Mouse (Mus musculus) heart, adult 2 months (tissue): ENCODE measurements around the gene Gm5127. TPM values are rescaled to one million over a fixed set of nuclear protein-coding genes. Genes with fewer than 3 reads are reported as not detected.

Experiments used
- DNase-seq, 2 experiments: peaks; one replicate each; pipeline ENCODE4 v3.0.0; 2021
- H3K27ac ChIP-seq: fragments of 200-600 bp; 2 replicates; pipeline ENCODE4 v1.8.1; 2022
- H3K27me3 ChIP-seq: fragments of 200-500 bp; 2 replicates; pipeline ENCODE4 v1.6.1; 2012; ENCODE audit warnings: mild to moderate bottlenecking, low read length, inconsistent platforms, mixed read lengths; ENCODE audit not compliant: control insufficient read depth, insufficient read depth
- H3K36me3 ChIP-seq: fragments of 200-500 bp; 2 replicates; pipeline ENCODE4 v1.6.1; 2012; ENCODE audit warnings: low read length, inconsistent platforms; ENCODE audit not compliant: control insufficient read depth, insufficient read depth
- H3K4me1 ChIP-seq: fragments of 200-500 bp; 2 replicates; pipeline ENCODE4 v1.6.1; 2011; ENCODE audit warnings: low read length; ENCODE audit not compliant: control insufficient read depth, insufficient read depth
- H3K4me3 ChIP-seq: fragments of 200-600 bp; 2 replicates; pipeline ENCODE4 v1.8.1; 2022
- H3K79me2 ChIP-seq: fragments of 200-500 bp; replicated peaks from 2 replicates; pipeline ENCODE4 v1.6.1; 2012; ENCODE audit warnings: mild to moderate bottlenecking, inconsistent platforms, low read length, moderate library complexity, mixed read lengths; ENCODE audit not compliant: control insufficient read depth, insufficient read depth
- H3K9ac ChIP-seq: fragments of 200-500 bp; 2 replicates; pipeline ENCODE4 v1.6.1; 2012; ENCODE audit warnings: low read depth, mild to moderate bottlenecking, control low read depth, inconsistent platforms, low read length, mixed read lengths
- CTCF ChIP-seq: fragments of 200-600 bp; IDR thresholded peaks from 2 replicates; pipeline ENCODE4 v1.8.1; 2022; ENCODE audit warnings: antibody characterized with exemption, mild to moderate bottlenecking, moderate library complexity
- EP300 ChIP-seq: fragments of 200-500 bp; IDR thresholded peaks from 2 replicates; pipeline ENCODE4 v1.6.1; 2011; ENCODE audit warnings: low read depth, low read length, control low read depth; ENCODE audit not compliant: insufficient read depth
- POLR2A ChIP-seq: fragments of 200-500 bp; IDR thresholded peaks from 2 replicates; pipeline ENCODE4 v1.6.1; 2011; ENCODE audit warnings: mild to moderate bottlenecking, low read depth, low read length, control low read depth; ENCODE audit not compliant: insufficient read depth
- WGBS: fragments of 180-500 bp; shearing (Covaris S2); methylation state at CpG from one replicate; pipeline ENCODE4 v1.1.7; 2018; 5-methylcytosine and 5-hydroxymethylcytosine counted together
- intact Hi-C: fragments of 180-260 bp; cut with DNase I; formaldehyde crosslinking; loops from one replicate; pipeline ENCODE4 v1.15.1; 2025
- long read RNA-seq: library from polyadenylated mRNA; stranded (forward); transcript quantifications from one replicate; pipeline ENCODE4 v2.0.0, GENCODE M21; 2021
- polyA plus RNA-seq: library from polyadenylated mRNA; depleted of rRNA; stranded (reverse); fragments of >200 nt; gene quantifications from 2 replicates; pipeline ENCODE4 v1.2.3, GENCODE M21; 2012; rRNA removed
- total RNA-seq, 2 experiments: library from RNA; stranded (reverse); gene quantifications; 2 replicates each; pipeline ENCODE4 v1.2.3; 2021

The Gm5127 gene
- total RNA-seq (not detected), polyA plus RNA-seq (not detected in 2 replicates)
- long read RNA-seq, result 0 reads

GRCm38 (mm10) chrX:106582886-106583285, at the start of gene Gm5127:
TSS of gene Gm5127 (plus strand) at chrX:106583186.
- H3K36me3 ChIP-seq, result no peaks in the 10 kb centered on the region

GRCm38 (mm10) chrX:106536359-106536758, 46.6 kb upstream of the Gm5127 start:
- no peaks in the 10 kb centered on the region for H3K4me1 ChIP-seq
- no peaks in the 10 kb centered on the region for H3K36me3 ChIP-seq
- H3K27ac ChIP-seq, result no peak overlapping the region
- intact Hi-C loops, result no loop called here
- H3K4me3 ChIP-seq, result no peak overlapping the region
- no peak for DNase-seq
- H3K27me3 ChIP-seq, result no peaks in the 10 kb centered on the region
- TF ChIP-seq EP300, result no peak
- peak; percentile 27 for TF ChIP-seq CTCF
- TF ChIP-seq POLR2A, result no peak
- 33% methylated on average over 3 of the region's 3 CpGs for WGBS
- no peaks in the 10 kb centered on the region for H3K79me2 ChIP-seq
- H3K9ac ChIP-seq, result no peak overlapping the region

More at GRCm38 (mm10) chrX:106582886-106583285, at the start of gene Gm5127:
- Histone ChIP-seq H3K79me2 (no peaks in the 10 kb centered on the region), H3K4me1 (no peaks in the 10 kb centered on the region), H3K4me3 (no peak within 1 kb of the TSS), H3K9ac (no peak within 1 kb of the TSS), H3K27ac (no peak within 1 kb of the TSS), H3K27me3 (no peaks in the 10 kb centered on the region)
- no peak for TF ChIP-seq CTCF
- no peak for TF ChIP-seq POLR2A
- TF ChIP-seq EP300, result no peak
- intact Hi-C loops, result no loop called here
- no peak for DNase-seq
- WGBS, result 34% methylated on average over 3 of the region's 3 CpGs

GRCm38 (mm10) chrX:106555457-106555856, 27.5 kb upstream of the Gm5127 start:
- no peak for TF ChIP-seq POLR2A
- no peak for TF ChIP-seq EP300
- no peaks in the 10 kb centered on the region for H3K27me3 ChIP-seq
- no peak for DNase-seq
- WGBS, result 62% methylated on average over 2 of the region's 2 CpGs
- H3K27ac ChIP-seq, result no peak overlapping the region
- intact Hi-C loops, result no loop called here
- H3K9ac ChIP-seq, result no peak overlapping the region
- no peaks in the 10 kb centered on the region for H3K36me3 ChIP-seq
- no peaks in the 10 kb centered on the region for H3K79me2 ChIP-seq
- no peak overlapping the region for H3K4me3 ChIP-seq
- H3K4me1 ChIP-seq, result no peaks in the 10 kb centered on the region

GRCm38 (mm10) chrX:106578966-106579365, 4.0 kb upstream of the Gm5127 start:
- DNase-seq, result no peak
- Histone ChIP-seq H3K36me3 (no peaks in the 10 kb centered on the region), H3K27ac (no peak overlapping the region), H3K79me2 (no peaks in the 10 kb centered on the region), H3K4me1 (no peaks in the 10 kb centered on the region), H3K27me3 (no peaks in the 10 kb centered on the region), H3K4me3 (no peak overlapping the region), H3K9ac (no peak overlapping the region)
- 65% methylated on average over 3 of the region's 3 CpGs for WGBS
- no peak for TF ChIP-seq EP300
- no peak for TF ChIP-seq CTCF
- TF ChIP-seq POLR2A, result no peak
- intact Hi-C loops, result no loop called here

GRCm38 (mm10) chrX:106580410-106580809, 2.6 kb upstream of the Gm5127 start:
- no peak for DNase-seq
- H3K36me3 ChIP-seq, result no peaks in the 10 kb centered on the region
- H3K27ac ChIP-seq, result no peak overlapping the region
- no peaks in the 10 kb centered on the region for H3K4me1 ChIP-seq
- no peaks in the 10 kb centered on the region for H3K79me2 ChIP-seq
- no peak overlapping the region for H3K9ac ChIP-seq
- no peaks in the 10 kb centered on the region for H3K27me3 ChIP-seq
- peak; percentile 58 for TF ChIP-seq CTCF
- no peak for TF ChIP-seq POLR2A
- intact Hi-C loops, result loop anchor here (2.0 kb wide), 1 partner anchor 186 kb away; no protein-coding TSS in a partner anchor
- H3K4me3 ChIP-seq, result no peak overlapping the region

GRCm38 (mm10) chrX:106582197-106582596, 789 bp upstream of the Gm5127 start:
- no peaks in the 10 kb centered on the region for H3K36me3 ChIP-seq
- DNase-seq, result no peak
- WGBS, result 69% methylated on average over 2 of the region's 2 CpGs
- intact Hi-C loops, result no loop called here
- no peak overlapping the region for H3K9ac ChIP-seq
- H3K79me2 ChIP-seq, result no peaks in the 10 kb centered on the region
- no peak overlapping the region for H3K27ac ChIP-seq
- H3K4me3 ChIP-seq, result no peak overlapping the region
- H3K27me3 ChIP-seq, result no peaks in the 10 kb centered on the region
- no peaks in the 10 kb centered on the region for H3K4me1 ChIP-seq
- no peak for TF ChIP-seq POLR2A
- no peak for TF ChIP-seq EP300
- TF ChIP-seq CTCF, result no peak
